8 mouse cellular contexts compared by ENCODE assay signal in genomic region chr2:172999630-173000284, GRCm38 (mm10). TPM values are rescaled to one million over a fixed set of nuclear protein-coding genes. Genes with fewer than 3 reads are reported as not detected.
DNase-seq lines count a peak whose midpoint lies in the region; ATAC-seq lines count a peak whose summit lies in the region.

TSS of gene Rae1 (plus strand) at chr2:173000117.

- peak within 1 kb of the TSS; percentile 93 for H3K9ac ChIP-seq in hindbrain, embryonic 16.5 days (ENCODE audit: low read depth, low read length)

- H3K27me3 ChIP-seq in hindbrain, embryonic 16.5 days (replicated peaks; ENCODE audit: control insufficient read depth, insufficient read depth, low read length): no peaks in the 10 kb centered on the region

- H3K36me3 ChIP-seq in hindbrain, embryonic 16.5 days (ENCODE audit: control insufficient read depth, insufficient read depth, low read length): peaks cover 14% of the 10 kb centered on the region
- H3K36me3 ChIP-seq in macrophage (ENCODE audit: inconsistent target): peaks cover 22% of the 10 kb centered on the region

- under 1% methylated on average over 45 of the region's 45 CpGs for WGBS in hindbrain, embryonic 16.5 days
- under 1% methylated on average over 45 of the region's 45 CpGs for WGBS in macrophage (ENCODE audit: missing documents)

- peak within 1 kb of the TSS; percentile 85 for H3K27ac ChIP-seq in hindbrain, embryonic 16.5 days (ENCODE audit: low read depth, low read length)
- peak within 1 kb of the TSS; percentile 24; the same call in 1 of the 2 replicates for H3K27ac ChIP-seq in macrophage

- H3K79me2 ChIP-seq in macrophage (ENCODE audit: inconsistent target): peaks cover 39% of the 10 kb centered on the region

- peaks cover 9% of the 10 kb centered on the region for H3K4me1 ChIP-seq in hindbrain, embryonic 16.5 days (ENCODE audit: control insufficient read depth, insufficient read depth, low read depth, low read length)

- peak; percentile 97 for ATAC-seq in hindbrain, embryonic 16.5 days

- H3K4me3 ChIP-seq in hindbrain, embryonic 16.5 days (ENCODE audit: low read length): peak within 1 kb of the TSS; percentile 95
- peak within 1 kb of the TSS; percentile 74 for H3K4me3 ChIP-seq in macrophage (ENCODE audit: inconsistent target)

- no peaks in the 10 kb centered on the region for H3K9me3 ChIP-seq in hindbrain, embryonic 16.5 days (ENCODE audit: control insufficient read depth, low read length)

- peak; percentile 99 for DNase-seq in T-cell, adult 2 months (ENCODE audit: low spot score)
- peak; percentile 99 for DNase-seq in cerebellum, postnatal 36 days
- DNase-seq in gastrocnemius, adult 18-20 months (ENCODE audit: low spot score): peak; percentile 98
- peak; percentile 98 to 99 for DNase-seq in left cerebral cortex, adult 18-20 months (ENCODE audit: low spot score in 2 of 2)
- peak; percentile 98 for DNase-seq in right cerebral cortex, adult 18-20 months
- peak; percentile 97 for DNase-seq in urinary bladder, postnatal 10 days (ENCODE audit: low spot score)

- peak within 1 kb of the TSS; percentile 84 for H3K4me2 ChIP-seq in hindbrain, embryonic 16.5 days (ENCODE audit: low read length)

RNA-seq across cellular contexts. Expression of gene Rae1, which starts in this region (rescaled TPM):
- total RNA-seq in gastrocnemius, adult 18-20 months (2021): 10 to 100 TPM; 11.0 to 11.2 TPM
- 106 and 116 TPM in 2 replicates for polyA plus RNA-seq in hindbrain, embryonic 16.5 days (2015; fragmentation: Nextera tagmentation; extraction: Ambion mirVana)
- total RNA-seq in left cerebral cortex, adult 18-20 months (2021): 10 to 100 TPM; 55.2 to 61.0 TPM
- total RNA-seq in macrophage (2018; cell fraction: chromatin; rRNA removed): 100 to 1,000 TPM in 3 of 26 experiments, 10 to 100 TPM in 23; 16.8 to 112 (median 74.3) TPM
- total RNA-seq in macrophage (2018; cell fraction: cytosol; rRNA removed): 10 to 100 TPM; 20.7 to 36.1 (median 27.7) TPM
- 10 to 100 TPM; 18.3 to 59.3 (median 36.7) TPM for total RNA-seq in macrophage (2018; cell fraction: nucleus; rRNA removed)
- polyA plus RNA-seq in macrophage (2018): 27.7 to 41.7 TPM (median 35.9 TPM) in 3 replicates

Comparison
In these comparisons a context has a peak if more than half of its experiments do, and no peak if none do; other contexts are left out.
1. Peak in every context shown above with its lines: DNase-seq, ATAC-seq, H3K4me3 ChIP-seq and H3K27ac ChIP-seq.
2. RNA of gene Rae1 (total RNA-seq): 55.2 to 61.0 TPM in left cerebral cortex, adult 18-20 months; 11.0 to 11.2 TPM in gastrocnemius, adult 18-20 months; every median in the first group is over 4 times any median in the second.